Mouse (Mus musculus) layer of hippocampus, adult 8-10 months (tissue): ENCODE measurements around the gene Clpp. TPM values are rescaled to one million over a fixed set of nuclear protein-coding genes. Genes with fewer than 3 reads are reported as not detected.

ENCODE experiments used
- DNase-seq, 2 experiments: peaks; one replicate each; pipeline ENCODE4 v3.0.0; 2022; ENCODE audit warnings: low spot score in 2 of 2
- total RNA-seq, 4 experiments: library from RNA; stranded (reverse); gene quantifications; 2 replicates each; pipeline ENCODE4 v1.2.4; 2022

Gene Clpp
- total RNA-seq, result 10 to 100 TPM; 60.9 to 70.6 (median 66.6) TPM

DNA sequence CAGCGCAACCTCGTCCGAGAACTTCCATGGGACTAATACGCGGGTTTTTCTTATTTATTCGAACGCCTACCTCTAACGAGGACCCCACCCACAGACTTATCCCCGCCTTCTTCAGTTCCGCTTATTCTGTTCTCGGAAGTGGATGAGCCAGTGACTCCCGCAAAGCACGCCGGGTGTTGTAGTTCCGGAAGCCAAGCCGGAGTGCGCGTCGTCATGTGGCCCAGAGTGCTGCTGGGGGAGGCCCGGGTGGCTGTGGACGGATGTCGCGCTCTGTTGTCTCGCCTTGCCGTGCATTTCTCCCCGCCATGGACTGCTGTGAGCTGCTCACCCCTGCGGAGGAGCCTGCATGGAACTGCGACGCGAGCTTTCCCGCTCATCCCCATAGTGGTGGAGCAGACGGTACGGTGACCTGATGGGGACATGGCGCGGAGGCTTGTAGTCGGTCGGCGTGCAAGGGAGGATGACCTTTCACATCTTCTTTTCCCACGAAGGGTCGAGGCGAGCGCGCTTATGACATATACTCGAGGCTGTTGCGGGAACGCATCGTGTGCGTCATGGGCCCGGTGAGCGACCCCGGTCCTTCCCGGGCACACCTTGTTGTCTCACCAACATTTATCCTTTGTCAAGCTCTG lies at the start of gene Clpp:
Gene Clpp, plus strand, starts transcription at position 191 of the 632 bp plus-strand sequence.
- DNase-seq, result peak; percentile 94 to 95

DNA sequence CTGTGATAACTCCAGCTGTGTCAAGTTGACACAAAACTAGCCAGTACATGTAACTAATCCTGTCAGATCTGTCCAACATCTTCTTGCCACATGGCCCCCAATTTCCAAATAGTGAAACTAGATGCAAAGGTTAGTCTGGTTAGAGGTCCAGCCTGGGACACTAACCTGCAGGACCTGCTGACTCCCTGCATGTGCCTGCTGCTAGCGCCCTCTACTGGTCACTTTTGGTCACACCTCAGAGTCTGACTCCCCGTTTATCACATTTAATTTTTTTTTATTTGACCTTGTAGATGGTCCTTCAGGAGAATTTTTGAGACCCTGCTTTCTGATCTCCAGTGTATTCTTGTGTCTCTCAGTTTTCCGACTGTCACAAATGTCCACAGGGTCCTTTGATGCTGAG lies 39.2 kb upstream of the Clpp start:
- peak in 1 of 2 experiments; percentile 38 for DNase-seq

GRCm38 (mm10) chr17:56952639-56953038 lies 37.5 kb upstream of the Clpp start:
- DNase-seq, result no peak

- no peak for DNase-seq
These were observed 35.2 kb upstream of the Clpp start for GRCm38 (mm10) chr17:56954871-56955270.

- DNase-seq, result no peak
These were observed 32.2 kb upstream of the Clpp start for GRCm38 (mm10) chr17:56957763-56958429.

GRCm38 (mm10) chr17:56958667-56959066 lies 31.4 kb upstream of the Clpp start:
- no peak for DNase-seq

DNA sequence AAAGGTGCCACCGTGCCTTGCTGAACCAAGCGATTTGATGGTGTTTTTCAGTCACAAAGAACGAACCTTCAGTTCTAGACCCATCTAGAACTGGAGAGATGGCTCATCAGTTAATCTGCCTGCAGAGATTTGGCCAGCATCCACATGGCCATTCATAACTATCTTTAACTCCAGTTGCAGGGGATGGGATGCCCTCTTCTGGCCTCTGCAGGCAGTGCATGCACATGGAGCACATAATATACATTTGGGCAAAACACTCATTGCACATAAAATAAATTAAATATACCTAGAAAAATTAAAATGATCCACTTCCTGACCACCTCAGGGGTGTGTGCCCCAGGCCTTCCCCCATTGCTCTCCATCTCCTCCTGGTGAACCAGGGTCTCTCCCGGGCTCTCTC lies 28.2 kb upstream of the Clpp start:
- no peak for DNase-seq

DNA sequence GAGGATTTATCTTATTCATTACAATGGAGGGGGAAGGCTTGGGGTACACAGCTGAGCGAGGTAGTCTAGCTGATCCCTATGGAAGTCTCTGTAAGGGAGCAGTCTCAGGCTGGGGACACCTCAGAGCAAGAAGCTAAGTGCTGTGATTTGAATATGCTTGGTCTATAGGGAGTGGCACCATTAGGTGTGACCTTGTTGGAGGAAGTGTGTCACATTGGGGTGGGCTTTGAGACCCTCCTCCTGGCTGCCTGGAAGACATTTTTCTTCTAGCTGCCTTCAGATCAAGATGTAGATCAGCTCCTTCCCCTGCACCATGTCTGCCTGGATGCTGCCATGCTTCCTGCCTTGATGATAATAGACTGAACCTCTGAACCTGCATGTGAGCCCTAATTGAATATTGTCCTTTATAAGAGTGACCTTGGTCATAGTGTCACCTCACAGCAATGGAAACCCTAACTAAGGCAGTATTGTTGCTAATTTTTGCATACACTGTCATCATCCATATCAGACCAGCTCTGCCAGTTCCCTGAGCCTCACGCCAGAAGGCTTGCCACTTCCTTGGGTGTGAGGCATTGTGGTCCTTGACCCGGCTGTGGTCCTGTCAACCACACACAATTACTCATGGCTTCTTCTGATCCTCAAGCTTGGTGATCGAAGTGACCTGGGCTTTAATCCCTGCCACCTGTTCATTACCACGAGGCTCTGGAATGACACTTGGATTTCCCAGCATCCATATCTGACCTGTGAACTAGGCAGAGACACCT lies 27.3 kb upstream of the Clpp start:
- no peak for DNase-seq

GRCm38 (mm10) chr17:56963646-56964045 lies 26.5 kb upstream of the Clpp start:
- no peak for DNase-seq

DNA sequence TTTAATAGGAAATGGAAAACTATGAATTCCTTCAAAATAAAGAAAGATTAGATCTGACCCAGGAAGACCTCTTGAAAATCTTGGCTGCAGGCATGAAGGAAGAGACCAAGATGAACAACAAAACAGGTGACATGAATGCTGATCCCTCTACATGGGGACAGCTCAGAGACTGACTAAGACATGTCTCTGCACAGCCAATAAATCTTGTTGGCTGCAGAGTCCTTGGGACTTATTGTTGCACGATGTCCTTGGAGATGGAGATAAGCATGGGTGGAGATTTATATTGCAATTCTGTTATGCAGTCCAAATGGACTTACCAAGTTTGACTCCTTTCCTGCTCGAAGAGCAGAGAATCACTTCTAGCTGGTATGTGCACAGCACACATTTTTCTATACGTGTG lies 20.8 kb upstream of the Clpp start:
- DNase-seq, result no peak

GRCm38 (mm10) chr17:56970081-56970480 lies 20.0 kb upstream of the Clpp start:
- DNase-seq, result no peak

DNA sequence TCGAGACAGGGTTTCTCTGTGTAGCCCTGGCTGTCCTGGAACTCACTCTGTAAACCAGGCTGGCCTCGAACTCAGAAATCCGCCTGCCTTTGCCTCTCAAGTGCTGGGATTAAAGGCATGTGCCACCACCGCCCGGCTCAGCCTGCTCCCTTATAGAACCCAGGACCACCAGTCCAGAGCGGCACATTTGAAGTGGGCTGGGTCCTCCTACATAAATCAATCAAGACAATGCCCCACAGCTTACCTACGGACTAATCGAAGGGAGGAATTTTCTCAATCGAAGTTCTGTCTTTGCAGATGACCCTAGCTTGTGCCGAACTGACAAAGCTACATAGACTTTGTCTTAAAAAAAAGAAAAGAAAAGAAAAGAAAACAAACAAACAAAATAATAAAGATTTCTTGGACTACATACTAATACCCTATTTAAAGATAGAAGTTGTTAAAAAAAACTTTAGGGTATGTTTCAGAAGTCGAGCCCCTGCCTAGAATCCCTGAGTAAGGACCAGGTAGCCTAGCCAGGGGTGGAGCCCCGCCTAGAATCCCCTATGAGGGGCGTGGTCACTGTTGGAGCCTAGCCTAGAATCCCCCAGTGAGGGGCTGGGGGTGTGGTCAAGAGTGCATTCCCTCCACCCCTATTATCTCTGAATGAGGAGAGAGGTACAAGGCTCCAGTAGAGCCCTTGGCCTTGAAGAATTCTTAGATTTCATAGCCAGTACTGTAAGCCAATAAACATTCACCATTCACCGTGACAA lies 16.0 kb upstream of the Clpp start:
- DNase-seq, result no peak

DNA sequence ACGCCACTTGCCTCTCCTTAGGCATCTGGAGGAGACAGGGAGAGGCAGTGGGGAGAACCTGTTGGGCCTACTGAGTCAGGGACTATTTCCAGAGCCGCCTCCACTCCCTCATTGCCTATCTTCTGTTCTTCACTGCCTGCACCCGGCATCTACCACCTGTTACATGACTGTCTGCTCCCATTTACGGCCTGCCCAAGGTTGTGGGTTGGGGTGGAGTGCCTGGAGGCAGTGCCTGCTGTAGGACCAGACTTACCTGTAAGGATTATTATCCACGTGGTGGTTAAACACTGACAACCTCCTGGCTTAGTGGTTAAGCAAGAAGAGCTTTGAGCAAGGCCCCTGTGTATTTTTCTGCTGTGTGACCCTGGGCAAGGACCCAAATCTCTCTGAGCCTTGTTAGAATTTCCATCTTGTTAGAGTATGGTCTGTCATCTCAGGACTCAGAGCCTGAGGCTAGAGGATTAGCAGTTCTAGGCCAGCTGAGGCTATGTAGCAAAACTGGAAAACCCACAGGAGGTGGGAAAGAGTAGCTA lies 15.3 kb upstream of the Clpp start:
- no peak for DNase-seq

DNA sequence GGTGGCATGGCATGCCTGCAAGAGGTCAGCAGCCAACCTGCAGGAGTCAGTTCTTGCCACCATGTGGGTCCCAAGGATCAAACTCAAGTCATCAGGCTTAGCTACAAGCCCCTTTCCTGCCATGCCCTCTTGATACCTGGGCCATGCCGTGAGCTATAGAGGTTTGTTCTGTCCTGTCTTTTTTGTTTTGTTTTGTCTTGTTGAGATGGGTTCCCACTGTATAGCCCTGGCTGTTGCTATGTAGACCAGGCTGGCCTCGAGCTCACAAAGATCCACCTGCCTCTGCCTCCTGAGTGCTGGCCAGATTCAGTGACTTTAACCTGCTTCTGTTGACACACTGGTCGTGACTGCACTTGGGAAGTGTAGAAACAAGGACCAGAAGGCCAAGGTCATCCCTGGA lies 14.7 kb upstream of the Clpp start:
- DNase-seq, result no peak

DNA sequence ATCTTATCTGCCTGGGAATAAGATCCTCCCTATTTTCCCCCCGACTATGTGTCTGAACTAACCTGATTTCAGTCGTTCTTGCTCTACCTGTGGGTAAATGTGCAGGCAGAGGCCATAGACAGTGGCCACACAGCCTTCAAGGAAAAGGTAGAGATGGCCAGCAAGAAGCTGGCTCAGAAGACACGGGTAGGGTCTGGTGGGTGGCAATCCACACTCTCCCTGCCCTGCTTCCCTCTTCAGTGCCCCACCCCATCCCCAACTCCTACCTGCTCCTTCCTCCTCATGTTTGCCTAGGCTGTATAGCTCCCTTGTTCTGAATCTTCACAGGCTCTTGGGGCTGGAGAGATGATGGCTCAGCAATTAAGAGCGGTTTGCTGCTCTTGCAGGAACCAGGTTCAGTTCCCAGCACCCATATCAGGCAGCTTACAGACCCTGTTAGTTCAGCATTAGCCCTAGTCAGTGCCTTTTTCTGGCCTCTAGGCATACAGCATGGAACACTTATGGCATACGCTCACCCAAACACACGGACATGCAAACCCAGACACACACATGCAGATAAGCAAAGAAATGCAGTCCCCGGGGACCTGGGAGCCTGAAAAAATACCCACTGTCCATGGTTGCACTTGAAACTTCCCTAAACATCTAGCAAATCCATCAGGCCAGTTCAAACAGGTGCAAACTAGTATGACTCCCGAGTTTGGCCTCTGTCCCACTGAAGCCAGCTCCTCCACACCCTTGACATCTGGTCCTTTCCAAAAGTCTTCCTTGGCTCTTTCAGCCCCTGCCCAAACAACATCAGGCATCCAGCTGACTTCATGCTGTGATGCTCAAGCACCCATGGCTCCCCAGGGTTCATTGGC lies 13.3 kb upstream of the Clpp start:
- DNase-seq, result no peak

DNA sequence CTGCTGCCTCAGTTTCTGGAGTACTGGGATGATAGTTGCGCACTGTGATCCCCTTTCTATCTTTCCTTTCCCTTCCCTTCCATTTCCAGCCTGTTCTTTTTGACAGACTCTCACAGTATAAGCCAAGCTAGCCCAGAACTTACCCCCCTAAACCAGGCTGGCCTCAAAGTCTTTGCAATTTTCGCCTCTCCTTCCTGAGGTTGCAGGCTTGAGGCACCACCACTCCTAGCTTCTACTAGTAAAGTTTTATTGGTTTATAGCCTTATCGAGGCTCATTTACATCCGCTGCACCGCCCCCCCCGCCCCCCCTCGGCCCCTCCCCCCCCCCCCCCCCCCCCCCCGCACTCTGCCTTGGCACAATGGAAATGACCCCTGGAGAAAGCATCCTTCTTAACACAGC lies 10.6 kb upstream of the Clpp start:
- DNase-seq, result no peak

- no peak for DNase-seq
These were observed 9.1 kb upstream of the Clpp start for GRCm38 (mm10) chr17:56981049-56981448.

- DNase-seq, result no peak
These were observed 8.1 kb upstream of the Clpp start, which contains the start of gene Acer1 for GRCm38 (mm10) chr17:56982013-56982412. Gene Acer1, minus strand, starts transcription at chr17:56982126.

DNA sequence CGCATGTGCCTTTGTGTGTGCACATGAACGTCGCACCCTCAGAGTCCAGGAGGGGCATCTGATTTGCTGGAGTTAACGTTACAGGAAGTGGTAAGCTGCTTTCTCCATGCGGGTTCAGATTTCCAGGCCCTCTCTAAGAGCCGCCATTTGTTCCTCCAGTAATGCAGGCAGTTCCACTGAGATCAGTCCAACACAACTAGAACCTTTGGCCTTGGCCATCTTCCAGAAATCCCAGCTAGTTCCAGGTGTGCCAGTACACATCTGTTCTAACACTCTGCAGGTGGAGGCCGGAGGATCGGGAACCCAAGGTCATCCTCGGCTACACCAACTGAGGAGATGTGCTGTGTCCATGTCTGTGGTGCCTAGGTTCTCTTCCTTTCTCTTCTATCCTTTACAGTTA lies 5.2 kb upstream of the Clpp start:
- no peak for DNase-seq

- DNase-seq, result no peak
These were observed 4.4 kb upstream of the Clpp start for GRCm38 (mm10) chr17:56985656-56986055.
